Mouse (Mus musculus) WW6 (cell line): ENCODE results near the gene Dok7.

Source experiments
- DNase-seq: peaks from one replicate; pipeline ENCODE4 v3.0.0-alpha.2; 2013; ENCODE audit warnings: low read depth, low spot score

The Dok7 gene

DNA sequence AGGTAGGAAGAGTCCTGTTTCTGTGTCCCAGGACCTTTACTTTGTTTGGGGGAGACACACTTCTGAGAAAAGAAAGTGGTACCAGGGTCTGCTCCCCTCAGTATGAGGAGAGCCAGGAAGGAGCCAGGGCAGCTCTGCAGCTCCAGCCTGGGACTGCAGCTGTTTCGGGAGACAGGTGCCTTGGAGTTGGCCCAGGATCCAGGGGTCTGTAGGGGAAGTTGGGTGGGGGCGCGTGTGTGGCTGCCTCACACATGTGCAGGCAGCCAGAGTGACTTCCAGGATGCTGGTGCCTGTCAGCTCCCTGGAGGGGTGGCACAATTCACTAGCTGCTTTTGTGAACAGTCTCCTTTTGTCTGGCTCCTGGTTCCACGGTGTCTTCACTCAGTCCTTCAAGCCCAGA lies 1.0 kb downstream of the Dok7 start:
- no peak for DNase-seq

DNA sequence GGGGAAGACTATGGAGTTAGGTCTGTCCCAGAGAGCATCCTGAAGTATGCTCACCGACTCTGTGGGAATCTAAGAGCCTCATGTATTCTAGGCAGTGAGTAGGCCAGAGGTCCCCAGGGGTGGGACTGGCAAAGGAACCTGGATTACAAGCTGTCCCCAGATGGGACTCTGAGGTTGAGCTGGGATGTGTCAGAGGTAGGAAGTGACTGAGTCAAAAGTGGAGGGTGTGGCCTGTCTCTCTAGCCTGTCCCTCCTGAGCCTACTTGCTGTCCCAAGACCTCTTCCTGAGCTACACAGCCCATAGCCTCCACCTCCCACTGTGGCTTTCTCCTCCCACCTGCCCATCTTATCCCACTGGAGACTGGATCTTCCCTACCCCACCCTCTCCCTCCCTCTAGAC lies 1.6 kb downstream of the Dok7 start:
- no peak for DNase-seq

DNA sequence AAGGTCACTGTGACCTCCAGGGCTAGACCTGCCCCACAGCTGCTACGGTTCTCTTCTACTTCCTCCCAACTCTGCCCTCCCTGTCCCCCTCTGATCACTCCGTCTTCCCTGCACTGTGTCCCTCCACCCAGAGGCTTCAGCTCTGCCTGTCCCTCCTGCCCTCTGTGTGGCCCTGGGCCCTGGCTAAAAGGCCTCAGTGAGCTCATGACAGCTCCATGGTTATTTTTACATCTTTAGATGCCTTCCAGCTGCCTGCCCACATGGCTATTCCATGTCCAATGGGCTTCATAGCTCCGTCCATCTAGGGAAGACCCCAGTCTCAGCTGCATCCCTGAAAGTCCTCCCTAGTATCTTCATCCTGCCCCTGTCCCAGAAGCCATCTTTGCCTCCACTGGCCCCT lies 3.5 kb downstream of the Dok7 start:
- DNase-seq: no peak

DNA sequence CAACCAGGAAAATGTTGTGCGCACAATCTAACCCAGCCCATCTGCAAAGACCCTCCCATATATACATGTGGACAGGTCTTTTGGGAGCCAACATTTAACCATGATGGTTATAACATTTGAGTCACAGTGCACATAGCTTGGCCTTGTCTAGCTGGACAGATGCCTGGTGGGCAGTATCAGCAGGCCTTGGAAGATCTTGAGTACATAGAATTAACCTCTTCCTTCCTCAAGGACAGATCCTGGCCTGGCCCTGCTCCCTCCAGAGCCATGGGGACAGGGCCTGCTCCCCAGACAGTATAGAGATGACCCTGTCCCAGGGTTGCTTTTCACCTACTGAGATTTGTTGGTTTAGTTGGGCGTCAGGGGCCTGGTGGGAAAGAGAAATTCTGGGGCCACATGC lies 13.3 kb downstream of the Dok7 start:
- no peak for DNase-seq

DNA sequence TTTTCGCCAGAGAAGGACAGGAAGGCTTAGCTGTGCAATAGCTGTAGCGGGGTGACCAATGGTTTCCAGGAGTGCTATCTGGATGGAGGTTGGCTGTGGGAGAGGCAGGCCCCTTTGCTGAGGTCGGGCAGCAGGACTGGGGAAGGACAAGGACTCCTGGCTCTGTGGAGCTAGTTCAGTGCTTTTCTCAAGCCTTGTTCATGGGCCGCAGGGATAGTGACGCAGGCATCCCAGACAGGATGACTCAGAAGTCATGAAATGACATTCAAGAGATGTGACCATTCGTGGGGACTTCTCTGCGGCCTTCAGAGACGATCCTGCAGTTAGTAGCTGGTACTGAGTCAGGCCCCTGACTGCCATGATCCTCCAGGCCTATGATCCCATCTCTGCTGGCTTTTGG lies 13.7 kb downstream of the Dok7 start:
- no peak for DNase-seq

DNA sequence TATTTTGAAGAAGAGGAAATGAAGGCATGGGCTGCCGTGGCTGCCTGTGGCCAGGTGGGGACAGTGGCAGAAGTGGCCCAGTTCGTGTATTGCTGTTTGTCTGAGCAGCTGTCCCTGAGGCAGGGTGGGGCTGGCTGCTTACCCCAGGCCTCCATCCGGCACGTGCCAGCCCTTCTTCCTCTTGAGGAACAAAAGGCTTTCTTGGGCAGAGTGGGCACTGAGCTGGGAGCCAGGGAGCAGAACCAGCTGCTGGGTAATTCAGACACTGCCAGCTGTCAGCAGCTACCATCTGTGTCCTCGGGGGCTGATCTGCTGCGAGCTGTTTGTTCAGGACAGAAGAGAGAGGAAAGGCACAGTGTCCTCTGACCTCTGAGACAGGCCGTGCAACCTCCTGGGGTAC lies 14.4 kb downstream of the Dok7 start:
- no peak for DNase-seq

DNA sequence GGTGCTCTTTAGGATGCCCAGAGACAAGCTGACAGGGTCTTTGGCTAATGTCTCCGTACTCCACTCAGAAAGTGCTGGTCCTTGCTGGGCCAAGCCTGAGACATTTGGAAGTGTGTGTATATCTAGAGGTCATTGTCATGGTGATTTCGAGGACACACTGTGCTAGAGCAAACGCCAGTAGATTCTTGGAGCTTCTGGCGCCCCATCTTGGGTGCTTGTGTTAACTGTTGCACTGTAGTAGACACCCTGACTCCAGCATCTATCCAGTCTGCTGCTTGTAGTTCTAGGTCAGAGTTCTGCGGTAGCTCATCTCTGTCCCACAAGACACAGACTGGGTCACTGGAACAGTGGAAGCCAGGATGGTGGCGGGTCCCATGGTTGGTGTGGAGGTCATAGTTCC lies 15.3 kb downstream of the Dok7 start:
- no peak for DNase-seq

DNA sequence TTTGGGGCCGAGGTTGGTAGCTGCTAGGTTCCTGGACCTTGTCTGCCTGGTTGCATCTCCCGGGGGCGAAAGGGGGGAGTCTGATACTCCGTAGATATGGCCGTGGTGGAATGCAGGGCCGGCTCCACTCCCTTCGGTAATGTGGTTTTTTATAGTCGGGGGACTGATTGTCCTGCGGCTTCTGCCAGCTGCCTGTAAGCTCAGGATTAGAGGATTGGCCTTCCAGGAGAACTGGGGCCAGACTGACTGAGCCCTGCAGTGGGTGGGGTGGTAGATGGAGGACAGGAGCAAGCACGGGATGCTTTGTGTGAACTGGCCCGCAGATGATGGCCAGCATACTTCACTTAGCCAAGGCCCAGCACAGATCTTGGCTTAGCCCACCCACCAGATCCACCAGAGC lies 16.7 kb downstream of the Dok7 start:
- no peak for DNase-seq

DNA sequence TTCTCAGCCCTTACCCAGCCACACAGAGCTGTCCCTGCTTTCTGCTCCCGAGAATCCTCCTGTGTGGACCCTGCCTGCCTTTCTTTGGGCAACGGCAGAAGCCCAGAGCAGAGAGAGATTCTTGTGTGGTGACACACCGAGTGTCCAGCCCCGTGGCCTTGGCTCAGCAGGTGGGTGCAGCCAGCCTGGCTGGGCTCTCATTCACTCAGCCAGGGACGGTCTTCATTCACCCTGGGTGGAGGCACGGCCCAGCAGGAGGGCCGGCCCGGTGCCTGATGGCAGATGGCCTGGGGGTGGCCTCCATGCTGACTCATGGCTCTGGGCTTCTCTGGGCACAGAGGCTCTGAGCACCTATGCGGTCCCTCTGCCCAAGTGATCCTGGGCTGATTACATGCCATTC lies 17.4 kb downstream of the Dok7 start:
- DNase-seq: no peak

DNA sequence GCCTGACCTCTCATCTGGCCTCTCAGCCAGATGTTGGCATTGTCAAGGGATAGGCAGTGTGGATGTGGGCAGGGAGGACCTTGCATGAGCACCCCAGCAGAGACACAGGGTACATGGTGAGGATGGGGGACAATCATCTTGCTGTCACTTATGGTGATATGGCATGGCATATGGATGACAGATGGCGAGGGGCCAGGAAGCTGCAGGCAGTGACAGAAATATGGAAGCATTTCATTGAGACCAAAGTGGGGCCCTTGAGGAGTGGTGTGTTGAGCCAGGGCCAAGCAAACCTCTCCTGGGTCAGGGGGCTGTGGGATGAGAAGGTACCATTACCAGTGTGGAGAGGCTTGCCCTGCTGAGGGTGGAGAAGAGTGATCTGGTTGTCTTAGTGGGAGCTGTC lies 19.8 kb downstream of the Dok7 start:
- DNase-seq: no peak

DNA sequence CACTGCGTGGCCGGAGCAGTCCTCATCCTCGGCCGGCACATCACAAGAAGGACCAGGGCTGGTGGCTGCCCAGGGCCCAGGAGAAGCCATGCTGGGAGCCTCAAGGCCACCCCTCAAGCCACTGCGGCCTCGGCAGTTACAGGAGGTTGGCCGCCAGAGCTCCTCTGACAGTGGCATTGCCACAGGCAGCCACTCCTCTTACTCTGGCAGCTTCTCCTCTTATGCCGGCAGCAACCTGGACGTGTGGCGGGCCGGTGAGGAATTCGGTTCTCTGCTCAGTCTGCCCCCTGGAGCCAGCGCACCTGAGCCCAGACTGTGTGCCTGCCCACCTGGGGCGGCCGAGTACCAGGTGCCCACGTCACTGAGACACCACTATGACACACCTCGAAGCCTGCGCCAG lies 22.5 kb downstream of the Dok7 start:
- no peak for DNase-seq

DNA sequence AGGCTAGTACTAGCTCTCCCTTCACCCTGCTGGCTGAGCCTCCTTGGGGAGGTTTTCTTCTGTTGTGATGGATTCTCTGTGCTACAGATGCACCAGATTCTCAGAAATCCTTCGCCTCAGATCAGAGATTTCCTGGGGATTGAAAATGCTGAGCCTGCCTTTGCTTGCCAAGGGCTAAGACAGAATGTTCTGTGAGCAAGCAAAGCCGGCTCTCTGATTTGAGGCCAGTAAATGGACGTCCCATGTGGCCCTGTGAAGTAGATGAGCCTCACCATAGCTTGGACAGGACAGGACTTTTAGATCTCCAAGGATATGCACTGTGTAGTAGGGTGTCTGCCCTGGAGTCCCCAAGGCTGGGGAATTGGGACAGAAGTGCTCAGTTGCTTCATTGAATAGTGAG lies 28.3 kb downstream of the Dok7 start:
- no peak for DNase-seq

DNA sequence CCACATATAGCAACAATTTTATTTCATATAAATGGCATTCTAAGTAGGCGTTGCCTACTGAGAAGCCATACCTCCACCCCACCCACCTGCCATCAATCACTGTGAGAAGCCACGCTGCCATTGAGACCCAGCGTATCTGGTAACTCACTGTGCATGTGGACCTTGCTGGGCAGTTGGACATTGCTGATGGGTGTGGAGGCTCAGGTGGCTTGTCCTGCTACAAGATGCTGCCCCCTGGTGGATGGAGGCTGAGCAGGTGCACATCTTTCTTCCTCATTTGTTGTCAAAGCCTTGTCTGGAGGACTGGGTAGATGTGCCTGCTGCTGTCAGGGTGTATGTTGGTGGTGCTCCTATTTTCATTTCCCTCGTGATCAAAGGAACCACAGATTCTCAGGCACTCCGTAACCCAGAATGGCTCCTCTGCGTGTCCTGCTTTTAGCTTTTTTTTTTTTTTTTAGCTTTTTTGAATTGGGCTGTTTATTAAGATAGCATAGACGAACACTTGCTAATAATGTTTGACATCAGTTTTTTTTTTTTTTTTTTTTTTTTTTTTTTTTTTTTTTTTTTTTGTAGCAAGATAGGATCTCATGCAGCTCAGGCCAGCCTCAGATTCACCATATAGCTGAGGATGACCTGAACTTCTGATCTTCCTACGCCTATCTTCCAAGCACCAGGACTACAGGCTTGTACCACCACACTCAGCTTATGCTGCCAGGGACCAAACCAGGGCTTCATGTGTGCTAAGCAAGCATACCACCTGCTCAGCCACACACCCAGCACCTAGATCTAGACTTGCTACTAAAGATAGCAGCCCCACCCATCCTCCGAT lies 32.4 kb downstream of the Dok7 start:
- peak; percentile 67 for DNase-seq

DNA sequence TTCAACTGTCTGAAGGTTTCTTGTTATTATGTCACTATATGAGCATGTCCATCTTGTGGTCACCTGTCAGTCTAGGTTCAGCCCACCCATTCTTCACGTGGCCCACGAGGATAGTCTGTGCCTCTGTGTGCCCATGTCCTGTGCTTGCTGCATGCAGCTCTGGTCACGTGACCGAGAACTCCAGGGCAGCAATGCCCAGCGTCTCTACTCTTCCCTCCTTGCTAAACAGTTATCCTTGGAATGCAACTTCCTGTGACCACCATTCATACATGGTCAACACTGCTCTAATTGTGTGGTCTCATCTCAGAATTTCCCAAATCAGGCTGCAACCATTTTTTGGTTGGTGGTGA lies 33.0 kb downstream of the Dok7 start:
- DNase-seq: no peak

DNA sequence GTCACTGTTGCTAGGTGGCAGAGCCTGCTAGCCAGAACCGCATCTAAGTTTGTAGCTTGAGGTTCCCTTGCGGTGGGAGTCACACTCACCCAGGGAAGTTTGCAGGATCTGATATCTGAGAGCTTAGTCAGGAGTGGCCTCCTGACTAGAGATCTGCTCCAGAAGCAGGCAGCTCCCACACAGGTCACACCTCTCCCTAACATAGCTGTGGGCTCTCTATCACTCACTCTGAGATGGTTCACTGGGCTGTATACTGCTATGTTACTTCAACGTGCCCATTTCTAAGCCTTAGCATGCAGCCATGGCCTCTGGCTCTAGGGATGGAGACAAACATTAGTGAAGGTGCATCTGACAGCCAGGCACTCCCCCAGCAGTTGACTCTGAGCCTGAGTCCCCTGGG lies 35.1 kb downstream of the Dok7 start:
- no peak for DNase-seq

DNA sequence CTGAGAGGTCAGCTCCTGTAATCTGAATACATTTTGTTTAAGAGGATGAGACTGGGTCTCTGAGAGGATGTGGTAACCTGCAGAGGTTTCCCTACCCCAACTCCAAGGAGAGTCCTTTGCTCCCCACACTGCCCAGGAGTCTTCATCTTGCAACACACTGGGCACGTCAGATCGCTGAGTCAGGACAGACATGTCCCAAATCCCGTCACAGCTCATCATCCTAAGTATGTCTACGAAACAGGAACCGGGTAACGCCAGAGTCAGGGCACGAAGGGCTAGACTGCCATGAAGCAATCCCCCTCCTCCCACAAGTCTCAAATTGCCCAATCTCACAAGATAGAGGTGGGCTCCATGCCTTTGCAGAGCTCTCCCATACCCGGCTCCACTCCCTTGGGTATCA lies 46.5 kb downstream of the Dok7 start:
- no peak for DNase-seq

DNA sequence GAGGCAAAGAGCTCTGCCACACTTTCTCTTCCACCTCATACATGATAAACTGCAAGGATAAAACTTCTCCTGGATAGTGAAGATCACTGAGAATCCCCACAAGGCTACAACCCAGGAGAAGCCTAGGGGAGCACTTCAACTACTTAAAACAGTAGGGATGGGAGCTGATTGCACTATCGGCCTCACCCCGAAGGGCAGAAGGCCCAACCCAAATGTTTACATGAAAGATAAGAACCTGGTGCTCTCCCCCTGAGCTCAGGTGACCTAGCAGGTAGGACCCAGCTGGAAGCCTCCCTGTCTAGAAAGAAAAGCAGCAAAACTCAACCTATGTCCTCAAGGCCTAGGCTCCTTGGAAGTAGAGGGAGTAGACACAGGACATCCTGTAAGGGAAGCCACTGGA lies 47.0 kb downstream of the Dok7 start:
- DNase-seq: no peak

DNA sequence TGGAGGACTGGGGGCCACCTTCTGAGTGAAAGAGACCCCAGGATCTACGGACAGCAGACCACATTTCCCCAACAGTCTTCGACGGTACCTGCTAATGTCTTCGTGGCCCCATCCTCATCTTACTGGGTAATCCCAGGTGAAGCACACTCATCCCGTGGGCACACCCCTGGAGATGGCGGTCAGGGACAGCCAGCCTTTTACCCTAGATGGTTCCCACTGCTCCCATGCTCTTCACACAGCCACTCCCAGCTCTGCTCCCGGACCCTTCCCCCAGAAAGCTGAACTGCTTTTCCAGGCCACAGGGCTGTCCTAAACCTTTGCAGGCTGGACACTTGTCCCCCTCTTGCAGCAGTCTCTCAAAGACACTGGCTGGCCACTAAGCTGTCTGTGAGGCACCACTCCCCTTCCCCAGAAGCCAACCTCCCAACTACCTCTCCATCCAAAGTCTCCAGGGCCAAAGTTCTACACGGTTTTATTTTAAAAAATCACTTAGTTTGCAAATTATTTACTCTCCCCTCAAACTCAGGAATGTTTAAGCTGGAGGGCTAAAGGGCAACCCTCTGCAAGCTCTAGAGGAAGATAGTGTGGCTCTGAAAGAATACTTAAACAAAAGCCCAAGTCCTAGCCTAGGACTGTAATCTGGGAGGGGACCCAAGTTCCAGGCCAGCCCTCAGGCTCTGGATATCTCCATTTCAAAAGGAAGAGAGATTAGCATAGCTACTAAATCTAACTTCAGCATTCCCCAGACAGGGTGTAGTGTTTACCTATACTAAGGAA lies 47.8 kb downstream of the Dok7 start:
- DNase-seq: peak; percentile 34

DNA sequence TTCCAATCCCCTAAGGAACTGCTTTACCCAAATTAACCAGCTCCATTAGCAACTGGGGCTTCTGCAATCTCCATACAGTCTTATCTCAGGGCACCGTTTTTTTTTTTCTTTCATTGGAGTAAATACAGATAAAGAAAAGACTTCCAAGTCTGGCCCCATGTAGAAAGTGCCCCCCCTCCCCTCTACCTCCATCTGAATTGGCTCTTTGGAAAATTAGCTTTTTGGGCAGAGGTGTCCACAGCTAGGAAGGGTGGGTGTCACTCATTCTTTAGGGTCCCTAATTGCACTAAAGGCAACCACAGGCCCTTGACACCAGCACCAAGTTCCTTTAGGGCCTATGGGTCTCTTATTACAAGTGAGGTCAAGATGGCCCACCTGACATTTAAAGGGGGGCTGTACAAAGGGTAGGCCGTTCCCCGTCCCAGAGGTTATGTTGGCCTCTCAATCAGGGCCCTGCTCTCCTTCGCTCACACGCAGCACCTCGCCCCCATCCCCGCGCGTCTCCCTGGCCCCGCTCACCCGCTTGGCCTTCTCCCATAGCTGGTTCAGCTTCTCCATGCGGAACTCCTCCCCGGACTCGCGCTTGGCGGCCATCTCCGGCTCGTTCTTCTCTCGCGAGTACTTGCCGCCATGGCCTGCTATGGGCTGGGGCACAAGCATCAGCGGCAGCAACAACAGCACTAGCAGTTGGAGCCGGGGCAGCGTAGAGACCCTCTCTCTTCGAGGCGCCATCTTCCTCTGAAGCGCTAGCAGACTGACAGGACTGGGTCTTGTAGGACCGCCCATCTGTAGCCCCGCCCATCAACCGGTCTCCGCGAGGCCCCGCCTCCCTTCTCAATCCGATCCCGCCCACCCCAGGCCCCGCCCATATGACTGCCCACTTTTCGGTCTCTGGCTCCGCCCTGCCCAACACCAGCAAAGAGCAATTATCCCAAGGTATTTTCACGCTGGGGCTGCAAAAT lies 48.7 kb downstream of the Dok7 start, which contains the start of gene Lrpap1:
Gene Lrpap1 (minus strand): TSS at position 807 of the 962 bp plus-strand sequence.
- DNase-seq: peak; percentile 77

DNA sequence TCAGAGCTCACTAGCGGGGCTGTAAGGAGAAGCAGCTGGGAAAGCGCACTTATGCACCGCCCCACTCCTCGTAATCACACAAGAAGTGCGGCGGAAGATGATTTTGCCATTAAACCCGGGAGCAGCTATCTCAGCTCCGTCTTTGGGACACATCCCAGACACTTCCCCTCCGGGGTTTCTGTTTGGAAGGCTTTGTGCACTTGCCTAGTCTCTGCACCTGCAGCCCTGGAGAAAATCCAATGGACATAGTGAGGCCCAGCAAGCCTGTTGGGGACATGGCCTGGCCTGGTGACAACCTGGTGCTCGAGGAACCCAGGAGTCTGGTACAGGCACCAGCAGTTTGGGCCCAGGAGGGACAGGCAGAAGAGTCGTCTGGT lies 49.3 kb downstream of the Dok7 start:
- DNase-seq: no peak

DNA sequence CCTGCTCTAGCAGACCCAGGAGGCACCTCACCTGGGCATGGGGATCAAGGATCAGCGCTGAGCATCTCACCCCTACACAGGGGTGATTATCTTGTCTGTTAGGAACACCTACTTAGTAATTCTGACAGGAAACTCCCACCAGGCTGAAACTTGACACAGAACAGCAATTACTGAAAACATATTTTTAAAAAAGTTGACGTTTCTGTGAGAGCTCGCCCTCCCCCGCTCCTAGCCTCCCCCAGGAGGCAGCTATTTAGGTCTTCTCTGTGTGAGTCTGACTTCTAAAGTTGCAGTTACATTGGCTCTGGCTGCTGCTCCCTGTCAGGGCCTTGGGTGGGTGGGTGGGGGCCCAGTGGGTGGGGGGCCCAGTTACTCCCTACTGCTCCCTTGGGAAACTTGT lies 55.9 kb downstream of the Dok7 start:
- no peak for DNase-seq

DNA sequence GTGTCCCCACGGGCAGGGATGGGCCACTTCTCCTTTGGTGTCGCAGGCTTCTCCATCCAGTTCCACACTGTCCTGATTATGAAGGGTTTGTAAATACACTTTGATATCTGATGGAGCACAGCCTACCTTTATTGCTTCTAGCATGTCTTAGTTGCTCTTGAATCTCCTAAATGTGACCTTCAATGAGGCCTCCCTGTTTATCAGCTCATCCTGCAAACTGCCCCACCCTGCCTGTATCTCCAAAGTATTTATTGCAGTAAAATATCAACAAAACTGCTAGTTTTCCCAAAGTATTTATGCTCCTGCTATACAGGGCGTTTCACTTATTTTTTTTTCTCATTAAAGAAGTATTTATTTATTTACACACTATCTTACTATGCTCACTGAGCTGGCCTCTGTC lies 59.4 kb downstream of the Dok7 start:
- DNase-seq: no peak
